Mouse (Mus musculus) A20 (cell line): Measurements from ENCODE around the gene Fdx1.

Experiments
- DNase-seq: peaks from one replicate; pipeline ENCODE4 v3.0.0-alpha.2; 2011; ENCODE audit warnings: low read depth, low spot score

Gene Fdx1

DNA sequence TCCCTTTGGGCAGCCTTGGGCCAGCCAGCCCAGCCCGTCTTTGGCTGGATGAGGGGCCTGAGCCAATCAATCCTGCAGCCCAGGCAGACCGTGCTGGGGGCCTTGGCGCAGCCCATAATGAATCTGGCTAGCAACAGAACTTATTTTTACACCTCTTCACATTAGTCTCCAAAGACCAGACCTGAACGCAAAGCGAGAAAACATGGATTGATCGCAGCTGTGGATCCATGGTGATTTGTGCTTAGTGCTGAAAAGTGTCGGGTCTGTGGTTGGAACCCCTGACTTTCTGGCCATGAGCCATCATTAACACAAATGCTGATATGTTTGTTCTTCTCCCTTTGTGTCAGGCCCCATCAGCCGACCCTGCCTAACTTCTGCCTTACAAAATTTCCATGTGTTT, 56.4 kb downstream of the Fdx1 start:
- DNase-seq: no peak
